Mouse (Mus musculus): ENCODE results near the gene Man2a2.

Man2a2 gene

DNA sequence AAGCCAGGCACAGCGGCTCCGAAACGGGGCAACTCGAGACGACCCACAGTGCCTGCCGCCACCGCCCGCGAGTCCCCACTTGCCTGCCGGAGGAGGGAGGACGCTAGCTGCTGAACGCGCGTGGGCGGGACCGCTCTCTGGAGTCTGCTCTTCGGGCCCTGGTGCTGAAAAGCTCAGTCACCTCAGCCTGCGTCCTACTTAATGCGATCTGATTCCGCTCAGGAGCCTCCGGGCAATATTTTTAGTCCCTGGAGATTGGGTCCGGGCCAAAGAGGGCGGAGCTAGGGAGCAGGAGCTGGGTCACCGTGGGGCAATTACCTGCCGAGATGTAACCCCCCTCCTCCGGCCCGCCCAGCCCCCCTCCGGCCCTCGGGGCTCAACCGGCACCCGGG lies 530 bp downstream of the Man2a2 start:
- peak; percentile 79 for DNase-seq (ENCODE audit: low read depth, low spot score)

GRCm38 (mm10) chr7:80369967-80370431 lies 1.2 kb downstream of the Man2a2 start:
- DNase-seq (ENCODE audit: low read depth, low spot score): no peak

- DNase-seq (ENCODE audit: low read depth, low spot score): no peak
Measured at GRCm38 (mm10) chr7:80369461-80369860, 1.7 kb downstream of the Man2a2 start.

DNA sequence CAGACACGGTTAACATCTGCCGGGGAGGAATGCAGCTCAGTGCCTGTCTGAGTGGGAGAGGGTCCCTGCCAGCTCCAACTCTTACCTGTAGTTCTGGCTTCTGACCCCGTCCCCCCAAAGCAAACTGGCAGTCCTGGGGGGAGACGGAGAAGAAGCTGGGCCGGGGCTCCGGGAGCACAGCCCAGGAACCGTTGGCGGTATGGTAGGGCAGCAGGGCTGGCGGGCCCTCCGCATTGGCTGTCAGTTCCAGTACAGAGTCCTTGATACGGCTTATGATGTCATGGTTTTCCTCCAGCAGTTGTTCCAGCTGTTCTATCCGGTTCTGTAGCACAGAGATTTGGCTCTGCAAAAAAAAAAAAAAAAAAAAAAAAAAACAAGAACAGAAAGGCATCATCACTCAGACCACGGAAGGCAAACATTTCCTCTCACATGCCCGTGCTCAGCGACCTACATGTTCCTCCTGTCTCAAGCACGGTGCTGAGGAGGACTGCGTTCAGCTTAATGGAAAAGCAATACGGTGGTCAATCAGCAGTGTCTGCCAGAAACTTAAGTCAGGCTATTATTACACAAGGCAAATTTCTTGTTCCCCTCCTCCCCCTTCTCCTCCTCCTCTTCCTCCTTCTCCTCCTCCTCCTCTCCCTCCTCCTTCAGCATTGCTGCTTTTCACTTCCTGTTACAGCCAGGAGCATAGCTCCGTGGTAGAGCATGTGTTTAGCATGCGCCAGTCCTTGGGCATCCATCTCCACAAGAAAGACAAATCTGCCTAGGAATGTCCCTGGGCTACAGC lies 2.3 kb downstream of the Man2a2 start:
- no peak for DNase-seq (ENCODE audit: low read depth, low spot score)

- no peak for DNase-seq (ENCODE audit: low read depth, low spot score)
Measured at GRCm38 (mm10) chr7:80368009-80368408, 3.2 kb downstream of the Man2a2 start.

GRCm38 (mm10) chr7:80367232-80367631 lies 3.9 kb downstream of the Man2a2 start:
- no peak for DNase-seq (ENCODE audit: low read depth, low spot score)

DNA sequence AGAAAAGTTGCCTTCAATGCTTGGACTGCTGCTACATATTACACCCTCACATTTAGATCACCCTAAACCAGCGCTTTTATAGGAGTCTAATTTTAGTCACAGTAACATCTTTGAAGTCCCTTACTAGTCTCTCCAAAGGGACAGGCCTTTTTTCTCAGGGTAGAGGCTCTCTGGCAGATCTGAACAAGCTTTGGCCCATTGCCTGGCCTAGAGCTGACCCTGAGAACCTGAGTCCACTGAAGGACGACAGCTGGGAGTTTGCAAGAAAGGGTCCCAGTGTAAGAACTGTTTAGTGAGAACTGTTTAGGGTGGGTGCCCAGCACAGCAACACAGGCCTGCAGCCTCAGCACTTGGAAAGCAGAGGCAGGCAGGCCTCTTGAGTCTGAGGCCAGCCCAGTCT lies 5.4 kb downstream of the Man2a2 start:
- no peak for DNase-seq (ENCODE audit: low read depth, low spot score)

GRCm38 (mm10) chr7:80360435-80360834 lies 10.7 kb downstream of the Man2a2 start:
- DNase-seq (ENCODE audit: low read depth, low spot score): no peak

- no peak for DNase-seq (ENCODE audit: low read depth, low spot score)
Measured at GRCm38 (mm10) chr7:80358039-80358438, 13.1 kb downstream of the Man2a2 start.

- no peak for DNase-seq (ENCODE audit: low read depth, low spot score)
Measured at GRCm38 (mm10) chr7:80357156-80357555, 14.0 kb downstream of the Man2a2 start.

DNA sequence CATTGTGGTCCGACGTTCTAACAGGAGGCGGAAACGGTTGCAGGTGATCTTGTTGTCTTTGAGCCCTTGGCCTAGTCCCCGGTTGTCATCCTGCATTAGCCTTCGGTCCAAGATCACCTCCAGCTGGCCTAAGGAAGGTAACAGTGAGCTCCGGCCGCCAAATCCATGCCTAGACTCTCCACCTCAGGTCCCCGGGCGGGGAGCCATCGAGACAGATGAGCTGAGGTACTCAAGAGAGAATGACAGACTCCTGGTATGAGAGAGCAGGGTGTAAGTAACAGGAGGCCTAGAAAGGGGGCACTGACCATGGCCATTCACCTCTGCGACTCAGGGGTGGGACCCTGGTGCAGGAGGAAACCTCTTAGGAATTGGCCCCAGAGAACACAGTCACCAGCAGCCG lies 14.8 kb downstream of the Man2a2 start:
- no peak for DNase-seq (ENCODE audit: low read depth, low spot score)

DNA sequence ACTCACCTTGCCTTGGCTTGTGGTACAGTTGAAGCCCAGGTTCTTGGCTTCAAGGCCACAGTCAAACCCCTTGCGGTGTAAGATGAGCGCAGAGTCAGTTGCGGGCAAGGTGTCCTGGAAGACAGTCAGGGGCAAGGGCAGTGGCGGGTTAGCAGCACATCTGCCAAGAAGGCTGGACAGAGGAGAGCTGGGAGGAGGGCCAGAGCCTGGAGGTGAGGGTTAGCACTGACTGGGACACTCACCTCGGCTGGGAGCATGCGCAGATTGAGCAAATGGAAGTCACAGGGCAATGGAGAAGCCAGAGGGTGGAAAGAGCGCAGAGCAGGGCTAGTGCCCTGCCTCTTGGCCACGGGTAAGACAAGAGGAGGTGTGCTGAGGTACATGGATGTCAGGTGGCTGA lies 18.3 kb downstream of the Man2a2 start:
- DNase-seq (ENCODE audit: low read depth, low spot score): no peak

DNA sequence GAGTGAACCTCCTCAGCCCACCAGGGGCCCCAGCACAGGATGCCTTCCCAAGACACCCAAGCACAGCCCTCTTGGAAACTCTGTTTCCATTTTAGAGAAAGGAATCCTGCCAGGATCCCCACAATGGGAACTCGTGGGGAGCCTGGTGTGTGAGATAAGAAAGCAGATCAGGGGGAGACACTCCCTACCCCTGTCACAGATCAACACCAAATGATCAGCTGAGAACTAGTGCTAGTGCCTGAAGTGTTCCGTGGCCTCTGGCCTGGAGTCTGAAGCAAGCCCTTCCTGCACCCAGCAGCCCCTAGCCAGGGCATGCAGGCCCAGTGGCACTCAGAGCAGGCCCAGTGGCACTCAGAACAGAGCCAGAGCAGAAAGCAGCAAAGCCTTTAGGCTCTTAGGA lies 20.4 kb downstream of the Man2a2 start:
- DNase-seq (ENCODE audit: low read depth, low spot score): no peak

DNA sequence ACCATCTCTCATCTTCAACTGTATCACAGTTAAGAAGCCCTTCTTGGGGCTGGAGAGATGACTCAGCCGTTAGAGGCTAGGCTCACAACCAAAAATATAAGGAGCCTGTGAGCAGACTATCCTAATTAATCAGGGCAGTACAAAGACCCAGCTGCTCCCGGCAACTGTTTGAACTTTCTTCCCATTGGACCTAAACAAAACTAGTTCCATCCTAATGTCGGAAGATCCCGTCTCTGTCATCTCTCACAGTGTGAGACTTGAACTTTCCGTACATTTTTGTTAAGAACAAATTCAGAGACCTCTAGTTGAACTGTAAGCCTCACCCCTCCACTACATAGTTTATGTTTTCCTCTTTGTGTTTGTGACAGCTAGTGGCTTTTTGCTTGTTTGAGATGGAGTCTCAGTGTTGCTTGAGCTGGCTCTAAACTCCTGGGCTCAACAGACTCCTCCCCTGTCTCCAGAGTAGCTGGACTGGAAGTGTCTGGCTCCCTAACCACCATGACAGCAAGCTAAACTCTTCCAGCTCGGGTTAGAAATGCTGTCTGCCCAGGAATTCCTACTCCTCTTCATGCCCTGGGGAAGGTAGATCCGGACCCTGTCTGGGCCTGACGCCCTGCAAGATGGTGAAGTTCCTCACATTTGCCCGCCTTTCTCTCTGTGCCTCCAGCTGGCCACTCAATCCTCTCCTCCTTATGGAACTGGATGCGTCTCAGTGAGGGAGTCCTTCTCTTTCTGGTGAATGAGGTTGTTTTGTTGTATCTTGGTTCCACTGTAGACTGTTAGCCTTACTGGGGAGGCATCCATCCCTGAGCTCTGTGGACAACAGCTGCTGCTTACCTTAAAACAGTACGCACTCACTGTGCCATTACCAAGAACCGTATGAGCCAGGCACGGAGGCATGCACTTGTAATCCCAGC lies 23.2 kb downstream of the Man2a2 start:
- no peak for DNase-seq (ENCODE audit: low read depth, low spot score)

- no peak for DNase-seq (ENCODE audit: low read depth, low spot score)
Measured at GRCm38 (mm10) chr7:80346830-80347229, 24.3 kb downstream of the Man2a2 start.

DNA sequence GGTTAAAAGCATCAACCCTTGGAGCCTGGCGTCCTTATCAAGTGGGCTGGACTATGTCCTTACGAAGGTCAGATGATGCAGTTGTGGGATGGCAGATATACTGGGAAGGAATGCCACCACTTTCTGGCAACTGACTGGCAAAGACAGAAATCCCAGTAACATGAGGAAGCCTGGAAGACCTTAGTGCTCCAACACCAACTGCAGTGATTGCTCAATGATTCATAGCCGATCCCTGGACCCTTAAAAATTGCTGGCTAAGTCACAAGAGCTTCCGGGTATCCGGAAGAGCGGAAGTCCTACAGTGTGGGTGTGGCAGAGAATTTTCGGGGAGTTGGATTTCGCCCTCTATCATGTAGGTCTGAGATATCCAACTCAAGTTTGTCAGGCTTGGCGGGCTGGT lies 25.0 kb downstream of the Man2a2 start:
- no peak for DNase-seq (ENCODE audit: low read depth, low spot score)

DNA sequence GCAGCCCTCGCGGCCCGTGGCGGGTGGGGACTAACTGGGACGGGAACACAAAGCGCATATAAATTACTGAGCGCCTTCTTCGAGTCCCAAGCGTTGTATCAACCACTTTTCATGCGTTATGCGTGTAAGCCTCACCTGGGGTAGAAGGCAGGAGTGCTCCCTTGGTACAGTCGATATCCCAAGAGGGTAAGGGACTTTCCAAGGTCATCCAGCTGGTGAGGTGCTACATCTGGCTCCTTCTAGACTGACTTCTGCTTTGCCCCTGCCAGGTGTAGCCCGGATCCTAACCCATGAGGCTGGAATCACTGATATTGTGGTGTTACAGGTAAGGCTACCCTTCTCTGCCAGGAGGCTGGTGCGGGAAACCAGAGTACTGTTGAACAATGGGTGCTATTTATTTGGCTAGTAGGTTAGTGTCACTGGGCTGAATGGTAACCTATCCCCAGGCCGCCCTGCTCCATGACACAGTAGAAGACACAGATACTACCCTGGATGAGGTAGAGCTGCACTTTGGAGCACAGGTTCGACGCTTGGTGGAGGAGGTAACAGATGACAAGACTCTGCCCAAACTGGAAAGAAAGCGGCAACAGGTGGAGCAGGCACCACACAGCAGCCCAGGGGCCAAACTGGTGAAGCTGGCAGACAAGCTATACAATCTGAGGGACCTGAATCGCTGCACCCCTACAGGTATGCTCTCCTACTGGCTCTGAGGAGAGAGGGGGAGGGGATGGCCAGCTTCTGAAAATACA lies 27.7 kb downstream of the Man2a2 start:
- DNase-seq (ENCODE audit: low read depth, low spot score): no peak

DNA sequence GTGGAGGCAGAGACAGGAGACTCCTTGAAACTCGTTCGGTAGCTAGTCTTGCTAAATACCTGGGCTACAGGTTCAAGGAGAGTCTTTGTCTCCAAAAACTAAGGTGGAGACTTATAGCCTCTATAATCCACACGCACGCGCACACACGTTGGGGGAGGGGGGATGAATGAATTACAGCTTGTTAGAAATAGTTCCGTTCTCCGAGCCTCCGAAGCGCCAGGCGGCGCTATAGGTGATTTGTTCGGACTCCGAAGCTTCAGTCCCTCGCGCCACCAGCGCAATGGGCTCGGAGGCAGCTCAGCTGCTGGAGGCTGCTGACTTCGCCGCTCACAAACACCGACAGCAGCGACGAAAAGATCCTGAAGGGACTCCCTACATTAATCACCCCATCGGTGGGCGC lies 28.3 kb downstream of the Man2a2 start, which contains the start of gene Hddc3:
TSS of gene Hddc3 (plus strand) at position 247 of the 400 bp plus-strand sequence.
- DNase-seq (ENCODE audit: low read depth, low spot score): peak; percentile 89

DNA sequence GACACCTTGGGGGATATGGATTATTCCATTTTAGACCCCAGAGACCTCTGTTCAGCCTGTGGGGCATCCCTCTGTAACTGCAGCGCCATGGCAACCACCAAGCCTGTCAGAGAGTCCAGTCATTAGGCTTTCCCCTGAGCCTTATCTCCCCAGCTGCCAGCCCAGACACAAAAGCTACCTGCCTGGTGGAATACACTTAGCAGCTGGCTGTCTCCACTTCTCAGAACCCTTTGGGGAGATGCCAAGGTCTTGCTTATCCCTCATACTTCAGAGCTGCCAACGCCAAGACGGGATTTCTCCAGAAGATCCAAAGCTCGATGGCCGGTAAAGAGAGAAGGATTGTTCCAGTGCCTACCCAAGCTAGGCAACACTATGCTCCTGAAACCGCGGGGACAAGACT lies 29.4 kb downstream of the Man2a2 start:
- no peak for DNase-seq (ENCODE audit: low read depth, low spot score)

GRCm38 (mm10) chr7:80340793-80341192 lies 30.4 kb downstream of the Man2a2 start, which contains the start of gene Unc45a:
Unc45a (minus strand) TSS chr7:80341005.
- DNase-seq (ENCODE audit: low read depth, low spot score): no peak

DNA sequence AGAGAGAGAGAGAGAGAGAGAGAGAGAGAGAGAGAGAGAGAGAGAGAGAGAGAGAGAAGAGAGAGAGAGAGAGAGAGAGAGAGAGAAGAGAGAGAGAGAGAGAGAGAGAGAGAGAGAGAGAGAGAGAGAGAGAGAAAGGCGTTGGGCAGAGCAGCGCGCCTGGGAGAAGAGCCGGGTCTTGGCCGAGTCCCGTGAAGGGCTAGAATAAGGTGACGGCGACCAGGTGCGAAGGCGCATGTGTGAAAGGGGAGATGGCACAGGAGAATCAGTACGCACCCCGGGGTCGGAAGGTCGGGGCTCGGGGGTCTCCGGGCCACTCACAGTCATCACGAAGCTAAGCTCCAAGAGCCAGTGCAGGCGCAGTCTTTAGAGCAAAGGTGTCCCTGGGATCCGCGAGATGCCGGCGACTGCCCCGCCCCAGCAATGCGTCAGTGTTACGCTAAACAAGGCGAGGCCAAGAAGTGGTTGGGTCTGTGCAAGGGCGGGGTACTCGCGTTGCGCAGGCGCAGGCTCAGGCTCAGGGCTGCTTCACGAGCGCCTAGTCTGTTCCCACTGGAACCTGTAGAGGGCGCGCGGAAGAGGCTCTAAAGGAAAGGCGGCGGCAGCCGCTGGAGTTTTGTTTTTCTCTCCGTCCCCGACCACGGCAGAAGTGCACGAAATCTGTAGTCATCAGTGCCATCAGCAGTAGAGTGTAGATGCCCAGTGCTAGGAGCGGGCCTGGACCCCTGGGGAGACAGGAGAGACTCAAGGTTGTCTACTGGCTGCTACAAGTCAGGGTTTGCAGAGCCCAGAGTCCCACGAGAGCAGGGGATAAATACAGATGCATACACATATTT lies 31.2 kb downstream of the Man2a2 start:
- peak; percentile 91 for DNase-seq (ENCODE audit: low read depth, low spot score)

Measured in WW6 (cell line).